Mouse (Mus musculus): ENCODE data around the gene Nr2f1. TPM values are rescaled to one million over a fixed set of nuclear protein-coding genes. Genes with fewer than 3 reads are reported as not detected.

Gene Nr2f1
- polyA plus RNA-seq, 1 experiment from 2014 or later, result 12.3 TPM

DNA sequence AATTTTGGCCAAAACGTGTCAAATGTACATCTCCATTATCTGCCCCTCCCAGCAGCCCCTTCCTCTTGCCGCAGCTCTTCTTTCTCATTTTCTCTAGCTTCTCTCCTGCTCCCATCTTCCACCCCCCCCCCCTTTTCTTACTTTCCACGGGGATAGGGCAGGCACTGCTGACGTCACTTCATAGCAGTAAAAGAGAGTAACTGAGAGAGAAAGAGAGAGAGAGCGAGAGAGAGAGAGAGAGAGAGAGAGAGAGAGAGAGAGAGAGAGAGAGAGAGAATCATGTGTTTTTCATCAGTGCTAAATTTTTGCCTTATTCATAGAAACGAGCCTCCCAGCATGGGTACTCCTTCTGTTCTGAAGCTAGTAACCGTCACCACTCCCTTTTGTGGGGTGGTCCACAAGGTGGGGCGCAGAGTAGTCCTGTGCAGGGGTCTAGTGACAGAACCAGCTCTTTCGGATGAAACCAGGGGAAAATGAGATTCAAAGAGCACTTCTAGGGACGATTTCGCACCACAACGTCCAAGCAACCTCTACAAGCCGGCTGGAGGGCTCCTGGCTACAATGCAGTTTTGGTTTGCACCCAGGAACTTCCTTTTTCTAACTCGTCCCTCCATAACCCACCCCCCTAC is 17.5 kb downstream of the Nr2f1 start:
- no peak overlapping the region for H3K9ac ChIP-seq (replicated peaks; ENCODE audit: low read length)
- WGBS, result under 1% methylated on average over 14 of the region's 14 CpGs
- no peak overlapping the region for H3K27ac ChIP-seq (ENCODE audit: low read length)
- peaks cover 27% of the 10 kb centered on the region for H3K4me1 ChIP-seq (ENCODE audit: insufficient read depth, low read length)
- H3K36me3 ChIP-seq (ENCODE audit: insufficient read depth, low read length), result no peaks in the 10 kb centered on the region
- no peaks in the 10 kb centered on the region for H3K9me3 ChIP-seq (ENCODE audit: low read length)
- ATAC-seq (ENCODE audit: low FRiP score, low TSS enrichment), result no peak
- H3K4me2 ChIP-seq (replicated peaks; ENCODE audit: low read depth, low read length), result peak overlapping the region; percentile 60
- peak overlapping the region; percentile 44 for H3K4me3 ChIP-seq (ENCODE audit: low read length)
- H3K27me3 ChIP-seq (ENCODE audit: insufficient read depth, low read length), result peaks cover 75% of the 10 kb centered on the region

DNA sequence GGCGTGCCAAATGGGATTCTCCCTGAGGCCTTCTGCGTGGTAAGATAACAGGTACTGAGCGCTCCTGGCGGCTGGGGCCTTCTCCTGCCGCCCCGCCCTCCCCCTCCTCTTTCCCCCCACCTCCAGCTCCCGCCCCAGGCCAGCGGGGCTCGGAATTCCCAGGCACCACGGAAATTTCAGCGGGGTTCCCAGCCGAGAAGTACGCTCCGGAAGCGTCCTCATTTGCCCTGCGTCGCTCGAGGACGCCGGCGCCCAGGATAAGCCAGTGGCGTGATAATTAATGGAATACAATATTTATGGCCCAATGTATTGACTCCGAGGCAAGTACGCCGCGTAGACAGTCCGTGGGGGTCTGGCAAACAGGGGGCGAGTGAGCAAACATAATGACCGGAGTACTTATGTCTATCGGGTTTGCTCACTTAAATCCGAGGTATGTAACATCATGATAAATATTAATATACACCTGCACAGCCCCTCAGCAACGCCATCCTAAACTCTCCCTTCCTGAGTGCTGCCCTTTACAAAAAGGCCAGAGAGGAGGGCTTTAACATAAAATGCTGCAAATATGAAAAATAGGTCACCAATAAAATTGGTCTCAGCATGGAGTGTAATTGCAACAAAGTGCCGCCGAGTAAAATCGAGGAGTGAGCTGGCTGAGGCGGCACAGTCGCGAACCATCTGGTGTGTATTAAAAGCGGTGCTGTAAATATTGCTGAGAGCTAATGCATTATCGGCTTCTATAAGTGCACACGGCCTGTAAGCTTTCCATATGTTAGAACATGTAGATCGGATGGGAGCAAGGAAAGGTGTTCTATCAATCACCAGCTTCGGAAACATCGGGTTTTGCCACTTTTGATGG is 18.3 kb downstream of the Nr2f1 start:
- peak overlapping the region; percentile 44 for H3K4me3 ChIP-seq (ENCODE audit: low read length)
- peak overlapping the region; percentile 60 for H3K4me2 ChIP-seq (replicated peaks; ENCODE audit: low read depth, low read length)
- H3K9me3 ChIP-seq (ENCODE audit: low read length), result no peaks in the 10 kb centered on the region
- peak overlapping the region; percentile 22 for H3K9ac ChIP-seq (replicated peaks; ENCODE audit: low read length)
- WGBS, result under 1% methylated on average over 43 of the region's 44 CpGs
- H3K27me3 ChIP-seq (ENCODE audit: insufficient read depth, low read length), result peaks cover 78% of the 10 kb centered on the region
- H3K36me3 ChIP-seq (ENCODE audit: insufficient read depth, low read length), result no peaks in the 10 kb centered on the region
- ATAC-seq (ENCODE audit: low FRiP score, low TSS enrichment), result peak; percentile 14; the same call in 1 of the 2 replicates
- peaks cover 27% of the 10 kb centered on the region for H3K4me1 ChIP-seq (ENCODE audit: insufficient read depth, low read length)
- H3K27ac ChIP-seq (ENCODE audit: low read length), result no peak overlapping the region

DNA sequence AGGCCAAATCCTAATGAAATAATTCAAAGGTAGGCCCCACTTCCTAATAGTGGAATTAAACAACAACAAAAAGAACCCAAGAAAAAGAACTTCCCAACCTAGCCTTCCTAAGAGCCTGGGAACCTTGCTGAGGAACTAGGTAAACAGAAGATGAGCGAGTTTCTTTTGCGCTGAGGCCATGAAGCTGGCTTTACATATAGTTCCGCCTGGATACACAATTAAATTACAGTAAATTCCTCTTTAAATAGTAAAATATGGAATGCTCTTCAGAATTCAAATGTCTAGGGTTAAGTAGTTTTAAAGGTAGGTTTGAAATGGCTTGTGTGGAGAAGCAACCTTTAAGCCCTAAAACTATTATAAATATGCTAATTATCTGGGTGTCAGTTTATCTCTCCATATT is 19.3 kb downstream of the Nr2f1 start:
- ATAC-seq (ENCODE audit: low FRiP score, low TSS enrichment), result no peak
- peaks cover 77% of the 10 kb centered on the region for H3K27me3 ChIP-seq (ENCODE audit: insufficient read depth, low read length)
- WGBS, result 47% methylated on average over 3 of the region's 3 CpGs

DNA sequence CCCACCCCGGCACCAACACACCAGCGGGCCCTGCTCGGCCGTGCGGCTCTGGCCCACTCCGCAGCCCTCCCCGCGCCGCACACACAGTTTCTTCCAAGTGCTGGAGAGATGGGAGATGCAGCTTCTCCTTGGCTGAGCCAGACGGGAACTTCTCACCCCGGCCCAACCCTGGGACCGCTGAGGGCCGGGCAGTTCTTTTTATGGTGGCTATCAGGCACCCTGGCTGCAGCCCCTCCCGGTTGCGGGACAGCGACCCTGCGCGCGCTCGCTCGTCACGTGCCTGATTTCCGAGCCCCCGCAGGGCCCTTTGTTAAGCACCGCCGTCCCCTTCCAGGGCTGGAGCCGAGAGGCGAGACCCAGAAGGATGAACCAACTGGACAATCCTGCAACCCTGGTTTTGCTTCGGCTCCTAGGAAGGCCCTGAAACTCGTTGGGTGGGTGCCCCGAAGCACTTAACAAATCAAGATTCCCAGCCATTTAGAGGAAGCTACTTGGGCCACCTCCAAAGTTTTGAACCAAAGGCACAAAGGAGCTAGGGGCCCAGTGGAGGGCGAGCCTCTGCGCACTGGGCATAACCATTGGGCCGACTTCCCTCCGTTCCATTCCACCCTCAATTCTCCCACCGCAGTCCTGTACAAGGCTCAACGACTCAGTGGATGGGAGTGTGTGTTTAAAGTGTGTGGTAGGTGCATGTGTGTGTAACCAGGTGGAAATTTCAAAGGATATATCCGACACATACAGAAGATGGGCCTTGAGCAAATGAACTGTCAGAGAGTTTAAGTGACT is 20.1 kb downstream of the Nr2f1 start:
- Histone ChIP-seq H3K4me2 (replicated peaks; ENCODE audit: low read depth, low read length) (peak overlapping the region; percentile 64), H3K4me1 (ENCODE audit: insufficient read depth, low read length) (peaks cover 24% of the 10 kb centered on the region), H3K9me3 (ENCODE audit: low read length) (no peaks in the 10 kb centered on the region), H3K9ac (replicated peaks; ENCODE audit: low read length) (peak overlapping the region; percentile 36; the same call in 1 of the 2 replicates), H3K36me3 (ENCODE audit: insufficient read depth, low read length) (no peaks in the 10 kb centered on the region), H3K27ac (ENCODE audit: low read length) (no peak overlapping the region), H3K27me3 (ENCODE audit: insufficient read depth, low read length) (peaks cover 77% of the 10 kb centered on the region), H3K4me3 (ENCODE audit: low read length) (peak overlapping the region; percentile 40)
- peak; percentile 44; the same call in 1 of the 2 replicates for ATAC-seq (ENCODE audit: low FRiP score, low TSS enrichment)
- 5% methylated on average over 38 of the region's 38 CpGs for WGBS

More for the DNA sequence above, 19.3 kb downstream of the Nr2f1 start:
- Histone ChIP-seq H3K4me3 (ENCODE audit: low read length) (no peak overlapping the region), H3K4me1 (ENCODE audit: insufficient read depth, low read length) (peaks cover 27% of the 10 kb centered on the region), H3K27ac (ENCODE audit: low read length) (no peak overlapping the region), H3K36me3 (ENCODE audit: insufficient read depth, low read length) (no peaks in the 10 kb centered on the region), H3K9ac (replicated peaks; ENCODE audit: low read length) (no peak overlapping the region), H3K9me3 (ENCODE audit: low read length) (no peaks in the 10 kb centered on the region), H3K4me2 (replicated peaks; ENCODE audit: low read depth, low read length) (no peak overlapping the region)

DNA sequence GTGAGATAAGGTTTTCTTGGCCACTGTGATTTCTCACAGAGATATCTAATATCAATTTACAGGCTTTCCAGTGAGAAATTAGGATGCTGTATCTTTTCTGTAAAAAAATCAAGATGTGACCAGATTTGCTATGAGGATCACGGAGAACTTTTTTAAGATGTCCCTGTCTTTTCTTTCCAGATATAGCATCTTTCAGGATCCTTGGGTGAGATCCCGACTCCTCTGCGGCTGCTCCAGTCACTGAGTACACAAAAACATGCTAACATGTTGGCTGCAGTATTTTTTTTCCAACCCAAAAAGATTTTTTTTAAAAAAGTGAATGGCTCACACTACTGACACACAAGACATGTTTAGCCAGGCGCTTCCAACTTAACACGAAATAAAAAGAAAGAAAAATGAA is 20.8 kb downstream of the Nr2f1 start:
- Histone ChIP-seq H3K27ac (ENCODE audit: low read length) (no peak overlapping the region), H3K4me3 (ENCODE audit: low read length) (no peak overlapping the region; the same call in 1 of the 2 replicates), H3K9ac (replicated peaks; ENCODE audit: low read length) (no peak overlapping the region), H3K27me3 (ENCODE audit: insufficient read depth, low read length) (peaks cover 75% of the 10 kb centered on the region), H3K4me1 (ENCODE audit: insufficient read depth, low read length) (peaks cover 24% of the 10 kb centered on the region), H3K9me3 (ENCODE audit: low read length) (no peaks in the 10 kb centered on the region), H3K36me3 (ENCODE audit: insufficient read depth, low read length) (no peaks in the 10 kb centered on the region), H3K4me2 (replicated peaks; ENCODE audit: low read depth, low read length) (peak overlapping the region; percentile 64)
- 22% methylated on average over 5 of the region's 5 CpGs for WGBS
- ATAC-seq (ENCODE audit: low FRiP score, low TSS enrichment), result no peak

DNA sequence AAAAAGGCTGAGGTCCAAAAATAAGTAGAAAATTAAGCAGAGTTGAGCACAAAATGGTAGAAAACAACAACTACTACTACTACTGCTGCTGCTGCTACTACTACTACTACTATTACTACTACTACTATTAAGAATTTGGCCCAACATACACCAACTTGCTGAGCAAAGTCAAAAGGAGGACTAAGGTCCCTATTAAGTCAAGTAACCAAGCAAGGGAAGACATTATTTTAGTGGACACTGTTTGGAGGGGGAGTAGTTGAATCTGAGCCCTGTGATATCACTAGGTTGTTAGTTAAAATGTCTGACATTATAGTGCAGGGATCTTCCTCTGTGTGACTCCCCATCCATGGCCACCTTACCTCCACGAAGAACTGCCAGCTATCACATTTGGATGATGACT is 21.5 kb downstream of the Nr2f1 start:
- Histone ChIP-seq H3K36me3 (ENCODE audit: insufficient read depth, low read length) (no peaks in the 10 kb centered on the region), H3K27ac (ENCODE audit: low read length) (no peak overlapping the region), H3K4me1 (ENCODE audit: insufficient read depth, low read length) (peaks cover 24% of the 10 kb centered on the region), H3K9me3 (ENCODE audit: low read length) (no peaks in the 10 kb centered on the region), H3K9ac (replicated peaks; ENCODE audit: low read length) (no peak overlapping the region), H3K4me2 (replicated peaks; ENCODE audit: low read depth, low read length) (no peak overlapping the region), H3K4me3 (ENCODE audit: low read length) (no peak overlapping the region), H3K27me3 (ENCODE audit: insufficient read depth, low read length) (peaks cover 73% of the 10 kb centered on the region)
- 3% methylated on average over 1 of the region's 1 CpGs for WGBS
- ATAC-seq (ENCODE audit: low FRiP score, low TSS enrichment), result no peak

- WGBS, result 7% methylated on average over 5 of the region's 5 CpGs
- ATAC-seq (ENCODE audit: low FRiP score, low TSS enrichment), result no peak
- H3K27me3 ChIP-seq (ENCODE audit: insufficient read depth, low read length), result peaks cover 73% of the 10 kb centered on the region
Measured at GRCm38 (mm10) chr13:78177381-78177950, 22.1 kb downstream of the Nr2f1 start.

GRCm38 (mm10) chr13:78175821-78176380 is 23.7 kb downstream of the Nr2f1 start:
- H3K4me3 ChIP-seq (ENCODE audit: low read length), result no peak overlapping the region
- H3K4me2 ChIP-seq (replicated peaks; ENCODE audit: low read depth, low read length), result no peak overlapping the region
- no peak overlapping the region for H3K27ac ChIP-seq (ENCODE audit: low read length)
- H3K9me3 ChIP-seq (ENCODE audit: low read length), result no peaks in the 10 kb centered on the region
- no peak overlapping the region for H3K9ac ChIP-seq (replicated peaks; ENCODE audit: low read length)
- peaks cover 7% of the 10 kb centered on the region; the same call in 1 of the 2 replicates for H3K4me1 ChIP-seq (ENCODE audit: insufficient read depth, low read length)
- peaks cover 76% of the 10 kb centered on the region for H3K27me3 ChIP-seq (ENCODE audit: insufficient read depth, low read length)
- 6% methylated on average over 8 of the region's 8 CpGs for WGBS
- H3K36me3 ChIP-seq (ENCODE audit: insufficient read depth, low read length), result no peaks in the 10 kb centered on the region
- ATAC-seq (ENCODE audit: low FRiP score, low TSS enrichment), result no peak

More at GRCm38 (mm10) chr13:78177381-78177950, 22.1 kb downstream of the Nr2f1 start:
- Histone ChIP-seq H3K4me2 (replicated peaks; ENCODE audit: low read depth, low read length) (no peak overlapping the region), H3K36me3 (ENCODE audit: insufficient read depth, low read length) (no peaks in the 10 kb centered on the region), H3K9me3 (ENCODE audit: low read length) (no peaks in the 10 kb centered on the region), H3K9ac (replicated peaks; ENCODE audit: low read length) (no peak overlapping the region), H3K4me3 (ENCODE audit: low read length) (no peak overlapping the region), H3K4me1 (ENCODE audit: insufficient read depth, low read length) (peaks cover 19% of the 10 kb centered on the region), H3K27ac (ENCODE audit: low read length) (no peak overlapping the region)

- no peak overlapping the region for H3K9ac ChIP-seq (replicated peaks; ENCODE audit: low read length)
- 27% methylated on average over 1 of the region's 1 CpGs for WGBS
- H3K4me2 ChIP-seq (replicated peaks; ENCODE audit: low read depth, low read length), result no peak overlapping the region
- H3K36me3 ChIP-seq (ENCODE audit: insufficient read depth, low read length), result no peaks in the 10 kb centered on the region
- no peak for ATAC-seq (ENCODE audit: low FRiP score, low TSS enrichment)
- H3K9me3 ChIP-seq (ENCODE audit: low read length), result no peaks in the 10 kb centered on the region
- H3K4me3 ChIP-seq (ENCODE audit: low read length), result no peak overlapping the region
- H3K27me3 ChIP-seq (ENCODE audit: insufficient read depth, low read length), result peaks cover 78% of the 10 kb centered on the region
- H3K27ac ChIP-seq (ENCODE audit: low read length), result no peak overlapping the region
- H3K4me1 ChIP-seq (ENCODE audit: insufficient read depth, low read length), result peaks cover 7% of the 10 kb centered on the region; the same call in 1 of the 2 replicates
Measured at GRCm38 (mm10) chr13:78174891-78175290, 24.7 kb downstream of the Nr2f1 start.
